Mouse (Mus musculus) testis, postnatal 14 days (tissue): Measurements from ENCODE around the gene Fgf2.
A peak's percentile ranks its signal among the peaks of the same experiment; 100 is the strongest.

Experiments
- DNase-seq: peaks from one replicate; pipeline ENCODE4 v3.0.0; 2021; ENCODE audit warnings: low spot score

Fgf2 gene

DNA sequence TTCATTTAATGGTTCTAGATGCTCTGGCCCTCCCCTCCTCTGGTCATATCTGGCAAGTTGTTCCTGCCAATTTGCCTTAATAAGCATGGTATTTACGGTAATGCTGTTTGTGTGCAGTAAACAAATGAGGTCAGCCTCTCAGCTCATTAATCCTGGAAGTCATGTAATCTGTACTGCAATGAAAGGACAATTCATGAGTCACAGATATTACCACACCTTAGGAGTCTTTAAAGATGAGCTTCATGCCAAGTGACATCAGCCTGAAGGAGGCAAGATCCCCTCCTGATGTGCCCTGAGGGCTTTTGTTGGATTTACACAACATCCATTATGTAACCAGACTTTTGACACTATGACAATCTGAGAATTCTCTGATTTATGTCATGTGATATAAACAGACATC lies 6.6 kb downstream of the Fgf2 start:
- no peak for DNase-seq

DNA sequence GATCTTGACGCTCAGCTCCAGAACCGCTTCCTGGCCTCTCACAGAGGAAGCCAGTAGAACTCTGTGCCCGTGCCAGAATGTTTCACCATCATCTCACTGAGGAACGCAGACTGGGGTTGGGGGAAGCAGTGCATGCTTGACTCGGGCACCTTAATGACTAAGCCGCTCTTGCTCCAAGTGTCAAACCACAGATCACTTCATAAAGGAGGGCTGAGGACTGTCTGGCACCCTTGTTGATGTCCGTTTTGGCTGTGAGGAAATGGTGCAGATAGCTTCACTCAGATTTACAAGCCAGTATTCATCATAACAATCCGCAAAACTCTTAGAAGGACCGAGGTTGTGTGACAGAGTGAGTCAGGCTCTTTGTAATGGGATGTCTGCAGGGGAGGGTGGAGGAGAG lies 12.6 kb downstream of the Fgf2 start:
- DNase-seq, result no peak

DNA sequence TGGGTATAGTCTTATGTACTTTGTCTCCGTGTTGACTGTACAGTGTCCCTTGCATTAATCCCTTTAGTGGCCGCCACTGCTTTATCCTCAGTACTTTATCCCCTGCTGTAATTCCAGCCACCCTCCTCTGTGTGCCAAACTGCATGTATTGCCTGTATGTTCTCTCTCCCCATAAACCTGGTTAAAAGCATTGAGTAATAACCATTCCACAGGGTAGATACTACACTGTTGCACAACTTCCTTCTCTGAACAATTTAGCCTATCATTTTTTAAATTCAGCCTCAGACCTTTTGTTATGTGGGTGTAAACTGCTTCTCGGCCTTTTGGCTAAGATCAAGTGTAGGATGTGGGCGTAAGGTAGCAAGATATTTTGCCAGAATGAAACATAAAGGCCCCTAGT lies 17.0 kb downstream of the Fgf2 start:
- no peak for DNase-seq

DNA sequence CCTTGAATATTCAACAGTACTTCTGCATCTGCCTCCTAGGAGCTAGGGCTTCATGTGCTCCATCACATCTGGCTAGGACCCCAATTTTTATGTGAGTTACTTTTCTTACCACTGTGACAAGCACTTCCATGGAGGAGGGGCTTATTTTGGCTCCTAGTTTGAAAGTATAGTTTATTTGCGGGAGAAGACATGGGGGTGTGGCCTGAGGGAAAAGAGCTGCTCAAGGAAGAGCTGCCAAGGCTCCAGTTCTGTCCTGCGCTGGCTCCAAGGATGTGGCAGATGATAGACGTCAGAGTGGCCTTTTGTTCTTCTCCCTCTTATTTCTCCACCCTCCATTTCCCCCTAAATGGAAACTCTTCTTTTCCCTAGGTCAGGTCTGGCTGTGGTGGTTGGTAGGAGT lies 17.8 kb downstream of the Fgf2 start:
- no peak for DNase-seq

DNA sequence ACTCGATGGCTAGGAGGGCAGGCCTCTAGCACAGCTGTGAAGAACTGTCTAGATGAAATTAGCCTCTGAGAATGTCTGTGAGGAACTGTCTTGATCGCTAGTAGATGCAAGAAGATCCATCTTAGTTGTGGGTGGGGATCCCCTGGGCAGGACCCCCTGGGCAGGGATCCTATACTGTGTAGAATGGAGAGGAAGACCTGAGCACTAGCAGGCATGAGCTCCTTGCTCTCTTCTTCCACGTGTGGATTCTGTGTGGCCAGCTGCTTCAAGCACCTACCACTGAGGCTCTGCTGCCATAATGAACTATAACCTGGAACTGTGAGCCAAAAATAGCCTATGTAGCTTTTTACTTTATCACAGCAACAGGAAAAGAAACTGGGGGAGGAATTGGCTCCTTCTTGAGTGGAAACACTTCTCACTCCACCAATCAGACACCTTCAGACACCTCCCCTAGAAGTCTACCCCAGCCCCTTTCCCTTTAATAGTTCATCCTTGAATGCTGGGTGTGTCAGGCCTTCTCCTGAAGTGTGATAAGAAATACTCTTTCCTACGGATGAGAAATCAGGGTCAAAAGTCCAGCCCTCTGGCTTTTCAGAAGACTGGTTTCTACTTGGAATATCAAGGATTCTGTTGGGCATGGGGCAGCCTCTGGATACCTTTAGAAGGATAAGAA lies 18.4 kb downstream of the Fgf2 start:
- no peak for DNase-seq

DNA sequence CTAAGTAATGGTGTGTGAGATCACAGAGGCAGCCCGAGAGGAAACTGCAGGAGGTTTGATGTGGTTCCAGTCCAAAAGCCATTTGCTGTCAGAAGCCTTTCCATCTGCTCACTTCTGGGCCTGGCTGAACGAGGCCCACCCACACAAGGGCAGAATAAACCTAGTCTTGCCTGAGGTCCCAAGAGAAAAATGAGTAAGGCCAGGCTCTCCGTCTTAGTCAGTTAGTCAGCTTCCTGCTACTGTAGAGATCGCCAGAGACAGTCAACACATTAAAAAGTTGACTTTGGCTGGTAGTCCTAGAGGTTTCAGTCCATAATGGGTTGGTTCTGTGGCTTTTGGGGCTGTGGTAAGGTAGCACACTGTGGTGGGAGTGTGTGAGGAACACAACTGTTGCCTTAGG lies 22.3 kb downstream of the Fgf2 start:
- DNase-seq, result no peak

DNA sequence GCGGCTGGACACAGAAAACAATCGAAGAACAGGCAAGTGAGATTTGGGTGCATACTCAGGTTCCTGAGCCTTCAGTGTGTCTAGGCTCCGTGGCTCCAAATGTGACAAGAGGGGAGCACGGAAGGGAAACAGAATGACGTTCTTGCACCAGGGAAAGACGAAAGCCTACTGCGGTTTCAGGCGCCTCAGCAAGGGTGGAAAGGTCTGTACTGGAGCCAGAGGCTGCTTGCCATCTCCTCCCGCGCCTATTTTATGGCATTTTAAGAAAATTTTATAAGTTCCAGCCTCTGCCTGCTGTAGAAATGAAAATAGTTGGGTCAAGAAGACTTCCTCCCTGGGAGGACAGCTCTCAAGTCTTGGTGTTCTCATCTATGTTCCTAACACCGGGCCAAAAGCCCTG lies 25.6 kb downstream of the Fgf2 start:
- DNase-seq, result no peak

DNA sequence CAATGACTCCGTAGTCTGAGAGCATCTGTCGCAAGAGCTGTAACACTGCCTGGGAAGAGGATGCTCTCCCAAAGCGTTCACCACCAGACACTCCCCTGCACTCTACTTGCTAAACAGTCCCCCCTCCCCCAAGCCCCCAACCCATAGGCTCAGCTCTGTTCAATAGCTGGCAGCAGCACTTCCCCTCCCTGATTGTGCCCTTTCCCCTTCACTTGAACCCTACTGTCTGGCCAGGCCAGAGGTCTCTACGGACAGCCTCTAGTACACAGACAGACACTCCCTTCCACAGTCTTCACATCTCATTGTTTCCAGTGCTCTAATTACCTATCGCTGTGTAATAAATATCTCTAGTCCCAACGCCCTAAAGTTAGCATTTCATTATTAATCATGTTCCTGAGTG lies 29.8 kb downstream of the Fgf2 start:
- no peak for DNase-seq

DNA sequence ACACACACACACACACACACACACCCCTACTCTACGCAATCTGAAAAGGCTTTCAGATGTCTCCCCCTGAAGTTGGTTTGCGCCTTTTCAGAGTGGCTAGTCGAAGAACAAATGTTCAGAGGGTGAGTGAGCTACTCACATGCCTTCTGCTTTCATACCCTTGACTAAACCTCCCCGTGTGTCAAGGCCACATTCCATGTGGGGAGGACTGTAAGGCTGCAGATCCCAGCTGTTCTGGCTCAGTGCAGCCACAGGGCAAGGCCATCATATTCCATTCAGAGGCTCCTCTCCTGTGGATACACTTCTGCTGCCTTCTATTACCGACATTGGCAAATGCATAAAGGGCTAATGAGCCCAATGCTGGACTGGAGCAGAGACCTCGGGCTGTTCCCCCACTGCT lies 30.3 kb downstream of the Fgf2 start:
- peak; percentile 74 for DNase-seq

DNA sequence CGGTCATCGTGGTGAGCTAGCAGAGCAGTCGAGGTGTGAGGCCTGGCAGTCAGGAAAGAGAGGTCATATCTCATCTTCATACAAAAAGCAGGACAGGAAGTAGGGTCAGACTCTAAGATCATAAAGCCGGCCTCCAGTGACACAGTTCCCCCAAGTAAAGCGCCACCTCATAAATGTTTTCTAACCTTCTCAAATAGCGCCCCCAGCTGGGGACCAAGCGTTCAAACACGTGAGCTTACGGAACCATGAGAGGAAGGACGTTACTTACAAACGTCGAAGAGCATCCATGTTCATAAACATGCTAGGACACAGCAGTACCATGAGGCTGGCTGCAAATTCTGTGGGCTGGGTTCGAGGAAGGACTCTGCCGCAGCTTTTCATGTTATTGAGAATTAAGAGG lies 31.1 kb downstream of the Fgf2 start:
- no peak for DNase-seq

DNA sequence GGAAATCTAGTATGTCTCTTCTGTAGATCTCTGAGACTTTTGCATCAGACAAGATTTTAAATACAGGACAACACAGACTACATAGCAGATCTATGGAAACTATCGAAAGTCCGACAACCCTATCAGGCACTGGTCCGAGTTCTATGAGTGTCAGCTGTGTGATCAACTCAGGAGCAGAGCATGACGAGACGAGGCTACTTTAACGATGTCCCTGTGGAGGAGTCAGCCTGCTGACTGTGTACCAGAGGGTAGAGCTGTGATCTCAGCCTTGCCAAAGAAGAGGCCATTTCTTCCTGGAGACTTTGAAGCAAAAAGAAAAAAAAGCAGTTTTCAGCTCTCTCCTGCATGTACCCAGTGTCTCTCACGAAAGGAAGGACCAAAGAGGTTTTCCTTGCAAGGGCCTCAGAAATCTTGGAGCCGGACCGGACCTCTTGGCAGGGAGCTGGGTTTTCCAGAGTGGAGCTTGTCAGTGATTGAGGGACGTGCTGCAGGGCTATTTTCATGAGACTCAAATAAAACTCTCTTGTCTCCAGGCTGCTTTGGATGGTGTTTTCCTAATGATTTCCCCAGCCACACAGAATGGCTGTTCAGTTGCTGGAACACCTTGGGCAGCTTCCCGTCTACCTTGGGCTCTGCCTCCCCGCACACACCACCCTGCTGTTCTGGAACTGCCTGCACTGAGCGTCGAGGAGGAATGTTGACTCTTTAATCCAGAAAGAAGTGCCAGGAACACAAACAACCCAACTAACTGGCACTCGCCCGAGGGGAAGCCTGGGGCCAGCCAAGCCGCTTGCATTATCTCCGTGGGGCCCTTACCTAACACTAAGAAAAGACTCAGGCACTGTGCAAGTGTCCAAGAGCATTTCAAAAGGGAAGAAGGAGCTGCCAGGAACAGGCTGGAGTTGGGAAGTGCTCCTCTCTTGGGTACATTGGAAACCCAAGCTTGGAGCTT lies 32.1 kb downstream of the Fgf2 start:
- DNase-seq, result peak; percentile 38

DNA sequence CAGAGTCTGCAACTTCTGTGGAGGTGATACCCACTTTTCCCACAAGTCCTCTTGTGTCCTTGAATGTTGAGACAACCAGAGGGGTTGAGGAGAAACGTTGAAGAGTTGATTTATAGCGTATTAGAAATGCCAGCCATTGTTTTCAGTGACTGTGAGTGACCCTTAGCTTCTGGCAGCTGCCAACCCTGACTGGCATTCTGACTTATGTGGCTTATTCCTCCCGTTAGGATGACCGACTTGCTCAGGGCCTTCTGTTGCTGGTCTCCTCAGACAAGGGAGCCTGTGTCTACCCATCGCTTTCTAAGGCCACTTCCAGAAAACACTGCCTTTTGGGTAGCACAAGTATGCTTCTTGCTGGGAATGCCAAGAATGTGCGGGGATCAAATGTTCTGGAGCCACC lies 33.3 kb downstream of the Fgf2 start:
- no peak for DNase-seq

DNA sequence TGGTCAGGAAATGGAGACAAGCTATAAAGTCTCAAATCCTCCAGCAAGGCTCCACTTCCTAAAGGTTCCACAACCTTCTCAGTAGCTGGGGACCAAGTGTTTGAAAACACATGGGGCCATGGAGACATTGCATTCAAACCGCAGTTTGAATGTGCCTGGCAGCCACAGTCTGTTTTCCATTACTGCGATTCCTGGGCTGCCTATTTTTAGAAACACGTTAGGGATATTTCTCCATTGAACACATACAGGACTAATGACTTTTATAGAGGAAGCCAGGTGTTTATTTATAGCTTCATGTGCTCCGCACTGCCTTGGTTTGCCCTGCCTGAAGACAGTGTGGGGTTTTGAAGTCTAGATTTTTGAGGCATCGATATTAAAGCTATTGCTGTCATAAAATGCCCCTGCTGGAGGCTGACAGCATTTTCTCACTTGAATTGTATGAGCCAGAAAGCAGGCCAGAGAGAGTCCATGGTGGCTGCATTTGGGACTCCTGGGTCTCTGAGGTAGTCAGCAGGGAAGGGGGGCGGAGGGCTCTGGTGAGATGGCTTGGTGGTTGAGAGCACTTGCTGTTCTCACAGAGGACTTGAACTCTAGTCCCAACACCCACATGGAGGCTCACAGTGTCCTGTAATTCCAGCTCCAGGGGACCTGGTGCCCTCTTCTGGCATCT lies 35.1 kb downstream of the Fgf2 start:
- DNase-seq, result no peak

DNA sequence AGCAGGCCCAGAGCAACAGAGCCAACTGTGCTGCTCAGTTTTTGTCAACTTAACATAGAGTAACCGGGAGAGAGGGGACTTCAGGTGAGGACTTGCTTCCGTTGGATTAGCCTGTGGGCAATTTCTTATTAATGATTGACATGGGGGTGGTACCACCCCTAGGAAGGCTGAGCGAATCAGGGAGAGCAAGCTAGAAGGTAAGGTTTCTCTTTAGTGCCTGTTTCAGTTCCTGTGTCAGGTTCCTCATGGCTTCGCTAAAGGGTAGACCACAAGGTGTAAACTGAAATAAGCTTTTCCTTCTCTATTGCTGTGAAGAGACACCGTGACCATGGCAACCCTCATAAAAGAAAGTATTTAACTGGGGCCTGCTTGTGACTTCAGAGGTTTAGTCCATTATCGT lies 39.2 kb downstream of the Fgf2 start:
- no peak for DNase-seq

DNA sequence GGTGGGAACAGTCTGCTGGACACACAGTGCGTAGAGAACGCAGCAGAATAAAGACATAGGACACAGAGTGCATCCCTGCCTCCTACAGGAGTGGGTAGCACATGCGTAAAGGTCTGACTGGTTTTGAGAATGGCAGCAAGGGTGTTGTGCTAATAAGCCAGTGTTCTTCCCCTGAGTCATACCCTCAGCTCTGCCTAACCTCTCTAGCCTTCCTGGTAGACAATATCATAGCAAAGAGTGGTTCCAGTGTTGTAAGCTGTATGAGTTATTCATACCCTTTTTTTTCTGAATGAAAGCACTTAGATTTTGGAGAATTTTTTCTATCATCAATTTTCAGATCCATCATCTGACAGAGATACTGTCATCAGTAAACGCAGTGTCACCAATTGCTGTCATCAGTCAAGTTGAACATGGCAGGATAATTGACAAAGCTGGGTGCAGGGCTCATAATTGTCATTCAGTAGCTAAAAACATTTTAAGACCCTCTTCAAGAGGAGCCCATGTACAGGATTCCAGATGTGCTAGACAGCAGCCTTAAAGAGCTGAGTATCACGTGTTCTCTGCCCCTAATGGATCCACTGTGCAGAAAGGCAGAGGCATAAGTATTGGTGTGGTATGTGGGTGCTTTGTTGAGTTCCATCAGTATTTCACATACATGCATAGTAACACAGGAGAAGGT lies 48.9 kb downstream of the Fgf2 start:
- no peak for DNase-seq

DNA sequence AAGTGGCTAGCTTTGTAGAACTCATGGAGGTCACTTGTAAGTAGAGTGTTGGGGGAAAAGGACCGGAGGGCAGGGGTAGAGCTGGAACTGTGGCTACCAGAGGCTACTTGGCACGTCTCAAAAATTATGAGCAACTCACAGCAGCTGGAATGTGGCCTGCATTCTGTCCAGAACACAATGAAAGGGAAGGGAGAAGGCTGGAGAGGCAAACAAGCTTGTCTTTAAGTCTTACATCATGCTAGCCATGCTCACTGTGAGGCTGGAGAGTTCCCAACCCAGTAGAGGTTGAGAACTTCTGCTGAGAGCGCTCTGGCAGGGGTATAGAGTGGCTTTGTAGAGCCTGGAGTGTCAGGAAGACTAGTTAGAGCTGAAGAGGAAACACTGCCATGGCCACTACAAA lies 49.5 kb downstream of the Fgf2 start:
- DNase-seq, result no peak

DNA sequence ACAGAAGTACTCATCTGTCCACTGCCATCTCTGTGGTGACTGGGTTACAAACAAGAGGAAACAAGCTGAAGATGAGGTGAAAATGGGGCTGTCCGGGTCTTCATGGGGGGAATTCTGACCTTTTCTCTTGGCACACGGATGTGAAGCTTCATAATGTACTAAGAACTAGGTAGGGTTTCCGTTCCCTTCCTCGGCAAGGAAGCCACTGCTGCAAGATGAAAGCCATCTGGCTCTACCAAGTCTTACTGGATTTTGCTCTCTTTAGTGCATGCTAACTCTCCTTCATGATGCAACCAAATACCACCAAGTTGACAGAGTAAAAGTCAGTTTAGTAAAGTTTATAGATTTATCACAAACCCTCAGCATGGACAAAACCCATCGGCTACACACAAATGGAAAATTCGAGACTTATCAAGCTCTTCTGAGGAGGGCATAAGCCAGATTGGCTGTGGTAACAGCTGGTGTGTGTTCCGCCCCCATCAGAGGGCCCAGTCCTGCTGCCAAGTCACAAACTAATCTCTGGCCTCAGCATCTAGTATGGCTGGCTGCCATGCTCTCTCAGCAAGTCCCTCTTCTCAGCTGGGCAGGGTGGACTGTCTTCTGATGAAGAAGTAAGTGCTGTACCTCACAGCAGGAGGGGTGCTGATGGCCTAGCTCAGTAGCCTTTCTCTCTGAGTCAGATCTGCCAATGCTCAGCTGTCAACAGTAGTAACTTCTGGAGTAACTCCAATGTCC lies 50.7 kb downstream of the Fgf2 start:
- DNase-seq, result peak; percentile 55

DNA sequence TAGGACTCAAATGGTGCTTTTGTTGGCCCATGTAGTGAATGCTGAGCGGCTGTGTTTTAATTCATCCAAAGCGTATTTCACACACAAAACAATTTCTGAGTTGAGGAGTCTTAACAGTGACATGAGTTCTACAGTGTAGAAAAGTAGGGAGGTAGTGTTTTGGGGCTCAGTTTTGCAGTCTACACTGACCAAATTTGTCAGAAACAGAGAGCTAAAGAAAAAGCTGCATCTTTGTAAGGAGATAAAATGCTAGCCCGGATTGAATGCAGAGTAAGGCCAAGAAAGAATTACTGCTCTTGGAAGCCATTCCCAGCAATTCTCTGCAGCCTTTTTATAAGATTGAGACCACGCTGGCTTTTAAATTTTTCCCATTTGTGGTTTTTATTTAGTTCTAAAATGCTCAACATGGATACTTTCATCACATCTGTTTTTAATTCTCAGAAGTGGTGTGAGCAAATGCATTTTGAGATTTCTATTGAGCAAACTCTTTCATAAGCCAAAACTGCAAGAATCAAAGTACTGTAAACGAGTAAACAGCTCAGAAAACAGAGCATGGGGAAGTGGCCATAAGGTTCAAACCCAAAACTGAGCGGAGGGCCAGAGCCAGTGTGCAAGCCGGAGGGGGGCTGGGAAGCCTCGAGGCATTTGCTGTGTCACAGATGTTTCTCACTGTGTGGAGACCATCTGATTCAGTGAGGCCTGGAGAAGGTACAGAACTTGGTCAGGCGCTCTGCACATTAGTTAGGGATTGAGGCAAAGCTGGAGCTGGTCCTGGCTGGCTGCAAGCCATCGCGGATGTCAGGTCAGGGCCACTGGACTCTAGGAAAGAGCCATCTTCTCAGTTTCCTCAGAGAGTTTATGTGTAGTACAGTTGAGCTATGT lies 53.8 kb downstream of the Fgf2 start:
- peak; percentile 37 for DNase-seq

DNA sequence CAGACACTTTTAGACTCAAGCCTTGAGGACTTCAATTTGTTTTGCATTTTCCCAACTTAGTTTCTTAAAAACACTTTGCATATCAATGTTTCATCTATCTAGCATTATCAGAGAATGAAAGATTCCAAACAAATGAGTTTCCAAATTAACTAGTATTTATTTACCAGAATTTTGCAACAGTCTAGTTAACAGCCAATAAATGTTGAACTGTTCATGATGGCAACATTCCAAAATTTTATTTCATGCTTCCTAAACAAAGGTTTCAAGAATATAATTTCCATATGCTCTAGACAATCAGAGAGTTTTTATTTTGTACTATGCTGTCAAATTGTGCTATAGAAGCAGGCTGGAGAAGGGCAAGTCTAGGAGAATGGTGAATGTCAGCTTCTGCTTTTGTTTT lies 59.5 kb downstream of the Fgf2 start:
- DNase-seq, result no peak

DNA sequence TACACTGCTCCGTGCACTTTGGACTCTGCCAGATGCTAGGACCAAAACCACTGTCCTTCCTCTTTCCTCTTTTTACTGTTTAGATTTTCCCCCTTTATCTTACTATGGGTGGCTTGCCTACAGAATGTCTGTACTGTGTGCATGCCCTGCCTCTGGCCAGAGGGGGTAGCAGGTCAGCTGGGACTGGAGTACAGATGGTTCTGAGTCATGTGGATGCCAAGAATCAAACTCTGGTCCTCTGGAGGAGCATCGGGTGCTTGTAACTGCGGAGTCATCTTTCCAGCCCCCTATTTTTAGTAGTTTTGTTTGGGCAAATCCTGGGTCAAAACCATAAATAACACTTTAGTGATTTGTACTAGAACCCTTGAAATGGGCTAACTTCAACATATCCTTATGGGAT lies 65.3 kb downstream of the Fgf2 start:
- no peak for DNase-seq
